Mouse (Mus musculus) forebrain, embryonic 16.5 days (tissue): ENCODE results near the gene Hmgb1. TPM values are rescaled to one million over a fixed set of nuclear protein-coding genes. Genes with fewer than 3 reads are reported as not detected.

ENCODE experiments used
- ATAC-seq: fragments of 200-750 bp; cut with Nextera tagmentation; 2 replicates; pipeline ENCODE4 v1.8.0; 2017; ENCODE audit warnings: mild to moderate bottlenecking, moderate library complexity
- H3K27ac ChIP-seq: fragments of 300-500 bp; sonication (generic); 2 replicates; pipeline ENCODE4 v1.5.1; 2014; ENCODE audit warnings: low read length, control low read depth
- H3K27me3 ChIP-seq: fragments of 300-500 bp; sonication (generic); replicated peaks from 2 replicates; pipeline ENCODE4 v1.6.1; 2014; ENCODE audit warnings: low read length; ENCODE audit not compliant: control insufficient read depth, insufficient read depth
- H3K36me3 ChIP-seq: fragments of 300-500 bp; sonication (generic); 2 replicates; pipeline ENCODE4 v1.6.1; 2014; ENCODE audit not compliant: control insufficient read depth, insufficient read depth
- H3K4me1 ChIP-seq: fragments of 300-500 bp; sonication (generic); replicated peaks from 2 replicates; pipeline ENCODE4 v1.6.1; 2014; ENCODE audit warnings: low read length; ENCODE audit not compliant: control insufficient read depth, insufficient read depth
- H3K4me2 ChIP-seq: fragments of 300-500 bp; sonication (generic); 2 replicates; pipeline ENCODE4 v1.6.1; 2014; ENCODE audit warnings: mild to moderate bottlenecking, low read length, control low read depth
- H3K4me3 ChIP-seq: fragments of 300-500 bp; sonication (generic); replicated peaks from 2 replicates; pipeline ENCODE4 v1.5.1; 2014; ENCODE audit warnings: mild to moderate bottlenecking, low read length, control low read depth
- H3K9ac ChIP-seq: fragments of 300-500 bp; sonication (generic); replicated peaks from 2 replicates; pipeline ENCODE4 v1.6.1; 2014; ENCODE audit warnings: low read depth, low read length, control low read depth
- H3K9me3 ChIP-seq: fragments of 300-500 bp; sonication (generic); 2 replicates; pipeline ENCODE4 v1.6.1; 2016; ENCODE audit warnings: low read length; ENCODE audit not compliant: control insufficient read depth
- WGBS: fragments of 180-500 bp; shearing (Covaris S2); extraction: QIAGEN DNeasy Blood & Tissue Kit; methylation state at CpG from one replicate; pipeline ENCODE4 v1.1.7; 2014; 5-methylcytosine and 5-hydroxymethylcytosine counted together
- polyA plus RNA-seq: library from polyadenylated mRNA; unstranded; fragments of >200 nt; fragmentation: Nextera tagmentation; extraction: Ambion mirVana; gene quantifications from 2 replicates; pipeline ENCODE4 v1.2.1, GENCODE M21; 2015

Gene Hmgb1
- polyA plus RNA-seq, 1 experiment from 2014 or later = 1,084 TPM

DNA sequence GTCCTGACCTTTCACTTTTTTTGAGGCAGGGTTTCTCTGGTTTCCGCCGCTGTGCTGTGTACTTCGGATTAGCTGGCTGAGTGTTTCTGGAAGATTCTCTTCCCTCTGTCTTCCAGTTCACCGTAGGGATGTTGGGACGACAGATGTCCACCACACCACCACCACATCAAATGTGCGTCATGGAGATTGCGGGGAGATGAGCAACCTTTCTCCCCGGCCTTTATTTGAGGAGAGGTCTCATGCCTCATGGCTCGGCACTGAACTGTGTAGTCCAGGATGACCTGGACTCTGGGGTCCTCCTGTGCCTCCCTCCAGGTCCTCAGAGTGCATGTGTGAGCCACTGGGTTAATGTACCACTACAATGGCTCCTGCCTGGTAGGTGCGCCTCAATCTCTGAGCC lies 115.5 kb downstream of the Hmgb1 start:
- no peak for ATAC-seq

GRCm38 (mm10) chr5:149068247-149068740 lies 116.0 kb downstream of the Hmgb1 start:
- ATAC-seq = no peak
- H3K27ac ChIP-seq = no peak overlapping the region

More for the DNA sequence above, 115.5 kb downstream of the Hmgb1 start:
- Histone ChIP-seq H3K27ac (no peak overlapping the region), H3K9me3 (no peaks in the 10 kb centered on the region), H3K27me3 (no peaks in the 10 kb centered on the region), H3K9ac (no peak overlapping the region), H3K4me3 (no peak overlapping the region), H3K4me2 (no peak overlapping the region), H3K36me3 (no peaks in the 10 kb centered on the region), H3K4me1 (no peaks in the 10 kb centered on the region)
- 97% methylated on average over 10 of the region's 10 CpGs for WGBS

DNA sequence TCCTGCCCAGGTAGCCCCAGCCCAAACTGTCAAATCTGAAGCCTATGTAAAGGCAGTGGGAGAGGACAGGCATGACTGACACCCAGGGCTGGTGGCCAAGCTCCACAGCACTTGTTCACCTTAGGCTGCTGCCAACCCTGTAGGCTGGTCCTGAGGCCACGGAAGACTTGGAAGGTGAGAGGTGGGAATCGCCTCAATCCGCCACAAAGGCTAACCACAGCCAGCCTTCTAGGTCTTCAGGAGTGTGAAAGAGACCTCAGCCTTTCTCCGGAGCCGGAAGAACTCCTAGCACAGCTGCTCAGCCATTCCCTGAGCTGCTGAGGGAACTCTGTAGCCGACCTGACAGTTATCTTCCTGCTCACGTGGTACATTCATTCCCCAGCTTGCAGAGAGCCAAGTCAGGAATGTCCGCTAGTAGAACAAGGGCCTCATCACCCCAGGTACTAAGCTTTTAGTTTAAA lies 116.8 kb downstream of the Hmgb1 start:
- H3K27ac ChIP-seq = no peak overlapping the region
- H3K4me2 ChIP-seq = no peak overlapping the region
- H3K27me3 ChIP-seq = no peaks in the 10 kb centered on the region
- no peak overlapping the region for H3K9ac ChIP-seq
- no peak for ATAC-seq
- no peaks in the 10 kb centered on the region for H3K9me3 ChIP-seq
- 66% methylated on average over 8 of the region's 8 CpGs for WGBS
- H3K4me3 ChIP-seq = no peak overlapping the region
- H3K36me3 ChIP-seq = no peaks in the 10 kb centered on the region
- no peaks in the 10 kb centered on the region for H3K4me1 ChIP-seq

More at GRCm38 (mm10) chr5:149068247-149068740, 116.0 kb downstream of the Hmgb1 start:
- Histone ChIP-seq H3K4me1 (no peaks in the 10 kb centered on the region), H3K9ac (no peak overlapping the region), H3K9me3 (no peaks in the 10 kb centered on the region), H3K4me2 (no peak overlapping the region), H3K36me3 (no peaks in the 10 kb centered on the region), H3K4me3 (no peak overlapping the region), H3K27me3 (no peaks in the 10 kb centered on the region)
- 90% methylated on average over 17 of the region's 17 CpGs for WGBS

- no peak for ATAC-seq
- WGBS = 88% methylated on average over 1 of the region's 1 CpGs
Observed at GRCm38 (mm10) chr5:149062833-149063232, 121.5 kb downstream of the Hmgb1 start.

DNA sequence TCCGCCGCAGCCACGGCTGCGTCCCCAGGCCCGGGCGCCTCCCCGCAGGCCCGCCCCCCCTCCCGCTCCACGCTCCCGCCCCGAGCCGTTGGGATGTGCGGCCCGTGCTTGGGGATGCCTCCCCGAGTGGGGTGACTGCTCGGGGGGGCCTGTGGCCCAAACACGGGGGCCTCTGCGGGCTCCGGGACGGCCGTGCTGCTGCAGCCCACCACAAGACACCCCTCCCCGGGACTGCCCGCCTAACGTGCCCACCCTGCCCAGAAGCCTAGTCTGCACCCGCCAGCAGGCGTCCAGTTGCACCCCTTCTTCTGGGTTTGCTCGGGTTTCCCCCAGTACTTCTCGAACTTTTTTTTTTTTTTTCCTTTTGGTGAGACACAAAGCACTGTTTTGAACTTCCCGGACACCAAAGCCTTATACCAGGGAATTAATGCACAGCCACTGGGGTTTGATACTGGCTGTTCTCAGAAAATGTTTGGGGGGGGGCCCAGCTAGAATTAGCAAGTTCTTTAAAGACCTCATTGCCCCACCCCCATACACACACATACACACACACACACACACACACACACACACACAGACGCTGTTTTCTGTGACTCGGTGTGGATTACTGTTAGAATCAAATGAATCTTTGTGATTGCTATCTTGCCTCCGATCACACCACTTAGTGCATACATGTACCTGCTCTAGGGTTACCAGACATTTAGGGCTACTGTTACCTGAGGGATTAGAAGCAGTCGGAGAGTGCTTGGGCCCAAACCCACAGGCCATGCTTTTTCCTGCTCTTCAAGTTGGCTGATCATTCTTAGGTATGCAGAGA lies 130.7 kb downstream of the Hmgb1 start:
- H3K4me2 ChIP-seq = peak overlapping the region; percentile 84
- no peaks in the 10 kb centered on the region for H3K27me3 ChIP-seq
- peak overlapping the region; percentile 67 for H3K27ac ChIP-seq
- peak; percentile 32 for ATAC-seq
- 0 out of 2 replicates have a peak, but pooled peaks cover 2% of the 10 kb centered on the region for H3K36me3 ChIP-seq
- H3K4me3 ChIP-seq = peak overlapping the region; percentile 47
- no peaks in the 10 kb centered on the region for H3K9me3 ChIP-seq
- peak overlapping the region; percentile 44 for H3K9ac ChIP-seq
- 1% methylated on average over 17 of the region's 34 CpGs for WGBS
- H3K4me1 ChIP-seq = peaks cover 18% of the 10 kb centered on the region

More at GRCm38 (mm10) chr5:149062833-149063232, 121.5 kb downstream of the Hmgb1 start:
- H3K27ac ChIP-seq = no peak overlapping the region
- no peaks in the 10 kb centered on the region for H3K4me1 ChIP-seq
- H3K36me3 ChIP-seq = no peaks in the 10 kb centered on the region
- H3K9ac ChIP-seq = no peak overlapping the region
- no peaks in the 10 kb centered on the region for H3K9me3 ChIP-seq
- no peak overlapping the region for H3K4me2 ChIP-seq
- H3K4me3 ChIP-seq = no peak overlapping the region
- H3K27me3 ChIP-seq = no peaks in the 10 kb centered on the region

- peak overlapping the region; percentile 100 for H3K27ac ChIP-seq
- H3K27me3 ChIP-seq = no peaks in the 10 kb centered on the region
- H3K36me3 ChIP-seq = 0 out of 2 replicates have a peak, but pooled peaks cover 2% of the 10 kb centered on the region
- under 1% methylated on average over 105 of the region's 110 CpGs for WGBS
- H3K4me2 ChIP-seq = peak overlapping the region; percentile 84
- peaks cover 18% of the 10 kb centered on the region for H3K4me1 ChIP-seq
- peak; percentile 97 for ATAC-seq
- no peaks in the 10 kb centered on the region for H3K9me3 ChIP-seq
- peak overlapping the region; percentile 96 for H3K9ac ChIP-seq
- peak overlapping the region; percentile 81 for H3K4me3 ChIP-seq
Observed at GRCm38 (mm10) chr5:149052421-149053338, 131.6 kb downstream of the Hmgb1 start.

GRCm38 (mm10) chr5:149051571-149052420 lies 132.5 kb downstream of the Hmgb1 start:
- peak; percentile 31 for ATAC-seq
- peak overlapping the region; percentile 81 for H3K4me3 ChIP-seq
- peaks cover 18% of the 10 kb centered on the region for H3K4me1 ChIP-seq
- under 1% methylated on average over 50 of the region's 120 CpGs for WGBS
- peak overlapping the region; percentile 100 for H3K27ac ChIP-seq
- H3K9me3 ChIP-seq = no peaks in the 10 kb centered on the region
- peak overlapping the region; percentile 96 for H3K9ac ChIP-seq
- H3K4me2 ChIP-seq = peak overlapping the region; percentile 86
- 0 out of 2 replicates have a peak, but pooled peaks cover 2% of the 10 kb centered on the region for H3K36me3 ChIP-seq
- H3K27me3 ChIP-seq = no peaks in the 10 kb centered on the region

- Histone ChIP-seq H3K9ac (peak overlapping the region; percentile 96), H3K4me2 (peak overlapping the region; percentile 86), H3K36me3 (peaks cover 6% of the 10 kb centered on the region; the same call in 1 of the 2 replicates), H3K27ac (peak overlapping the region; percentile 100), H3K9me3 (no peaks in the 10 kb centered on the region), H3K4me3 (peak overlapping the region; percentile 81), H3K4me1 (peaks cover 18% of the 10 kb centered on the region), H3K27me3 (no peaks in the 10 kb centered on the region)
- under 1% methylated on average over 26 of the region's 27 CpGs for WGBS
- no peak for ATAC-seq
Observed at GRCm38 (mm10) chr5:149051194-149051570, 133.1 kb downstream of the Hmgb1 start.
